Mouse (Mus musculus) kidney, postnatal 0 days (tissue): ENCODE measurements around the gene Rnf224. TPM values are rescaled to one million over a fixed set of nuclear protein-coding genes. Genes with fewer than 3 reads are reported as not detected.
"Not testable (repeated sequence)": the region's sequence is repeated elsewhere in the genome, so short reads cannot be mapped to it uniquely, and the experiment has no call there.

Experiments used
- ATAC-seq: fragments of 200-750 bp; cut with Nextera tagmentation; replicated peaks from 2 replicates; pipeline ENCODE4 v1.8.0; 2017; ENCODE audit warnings: low read depth, moderate number of reproducible peaks, moderate TSS enrichment, moderate library complexity; ENCODE audit not compliant: low FRiP score
- DNase-seq: peaks from one replicate; pipeline ENCODE4 v3.0.0-alpha.2; 2016; ENCODE audit warnings: low spot score
- H3K27ac ChIP-seq: fragments of 300-500 bp; sonication (generic); 2 replicates; pipeline ENCODE4 v1.5.1; 2014; ENCODE audit warnings: mild to moderate bottlenecking
- H3K27me3 ChIP-seq: fragments of 300-500 bp; sonication (generic); 2 replicates; pipeline ENCODE4 v1.6.1; 2014; ENCODE audit warnings: low read length, mixed read lengths; ENCODE audit not compliant: insufficient read depth
- H3K36me3 ChIP-seq: fragments of 300-500 bp; sonication (generic); 2 replicates; pipeline ENCODE4 v1.6.1; 2014; ENCODE audit warnings: low read length, mixed read lengths; ENCODE audit not compliant: insufficient read depth
- H3K4me1 ChIP-seq: fragments of 300-500 bp; sonication (generic); replicated peaks from 2 replicates; pipeline ENCODE4 v1.6.1; 2014; ENCODE audit warnings: antibody characterized with exemption, low read length, mixed read lengths; ENCODE audit not compliant: insufficient read depth
- H3K4me2 ChIP-seq: fragments of 300-500 bp; sonication (generic); 2 replicates; pipeline ENCODE4 v1.6.1; 2014; ENCODE audit warnings: mild to moderate bottlenecking, low read length, moderate library complexity, mixed read lengths
- H3K4me3 ChIP-seq: fragments of 300-500 bp; sonication (generic); replicated peaks from 2 replicates; pipeline ENCODE4 v1.5.1; 2014; ENCODE audit warnings: low read depth, low read length
- H3K9ac ChIP-seq: fragments of 300-500 bp; sonication (generic); 2 replicates; pipeline ENCODE4 v1.6.1; 2014; ENCODE audit warnings: low read depth, low read length
- H3K9me3 ChIP-seq: fragments of 300-500 bp; sonication (generic); replicated peaks from 2 replicates; pipeline ENCODE4 v1.6.1; 2016; ENCODE audit warnings: low read length, inconsistent platforms, mixed read lengths
- CTCF ChIP-seq: IDR thresholded peaks from 2 replicates; pipeline ENCODE4 v1.5.1; 2016; ENCODE audit warnings: antibody characterized with exemption, low read depth, mild to moderate bottlenecking, moderate library complexity
- WGBS: fragments of 180-500 bp; shearing (Covaris S2); extraction: QIAGEN DNeasy Blood & Tissue Kit; methylation state at CpG from one replicate; pipeline ENCODE4 v1.1.7; 2014; 5-methylcytosine and 5-hydroxymethylcytosine counted together
- polyA plus RNA-seq: library from polyadenylated mRNA; unstranded; fragments of >200 nt; fragmentation: Nextera tagmentation; extraction: Ambion mirVana; gene quantifications from 2 replicates; pipeline ENCODE4 v1.2.1, GENCODE M21; 2015

Gene Rnf224
- polyA plus RNA-seq, 1 experiment from 2014 or later: 0.16 TPM

- no peak for TF ChIP-seq CTCF
- Histone ChIP-seq H3K9ac (peak overlapping the region; percentile 75), H3K4me2 (peak overlapping the region; percentile 99), H3K27me3 (no peaks in the 10 kb centered on the region), H3K9me3 (no peaks in the 10 kb centered on the region), H3K4me1 (peaks cover 32% of the 10 kb centered on the region), H3K27ac (0 out of 2 replicates have a peak overlapping the region, but pooled peaks have one; percentile 43), H3K4me3 (peak overlapping the region; percentile 62; the same call in 1 of the 2 replicates), H3K36me3 (peaks cover 7% of the 10 kb centered on the region; the same call in 1 of the 2 replicates)
- no peak for ATAC-seq
- DNase-seq: no peak
- WGBS: 78% methylated on average over 5 of the region's 5 CpGs
Measured at GRCm38 (mm10) chr2:25264286-25264660, 27.7 kb upstream of the Rnf224 start.

GRCm38 (mm10) chr2:25263623-25264285 lies 27.2 kb upstream of the Rnf224 start:
- TF ChIP-seq CTCF: no peak
- no peaks in the 10 kb centered on the region for H3K27me3 ChIP-seq
- H3K27ac ChIP-seq: no peak overlapping the region
- H3K4me2 ChIP-seq: peak overlapping the region; percentile 99
- peak overlapping the region; percentile 75 for H3K9ac ChIP-seq
- DNase-seq: no peak
- H3K4me3 ChIP-seq: peak overlapping the region; percentile 62
- no peaks in the 10 kb centered on the region for H3K9me3 ChIP-seq
- 25% methylated on average over 12 of the region's 12 CpGs for WGBS
- H3K36me3 ChIP-seq: peaks cover 4% of the 10 kb centered on the region; the same call in 1 of the 2 replicates
- no peak for ATAC-seq
- peaks cover 32% of the 10 kb centered on the region for H3K4me1 ChIP-seq

DNA sequence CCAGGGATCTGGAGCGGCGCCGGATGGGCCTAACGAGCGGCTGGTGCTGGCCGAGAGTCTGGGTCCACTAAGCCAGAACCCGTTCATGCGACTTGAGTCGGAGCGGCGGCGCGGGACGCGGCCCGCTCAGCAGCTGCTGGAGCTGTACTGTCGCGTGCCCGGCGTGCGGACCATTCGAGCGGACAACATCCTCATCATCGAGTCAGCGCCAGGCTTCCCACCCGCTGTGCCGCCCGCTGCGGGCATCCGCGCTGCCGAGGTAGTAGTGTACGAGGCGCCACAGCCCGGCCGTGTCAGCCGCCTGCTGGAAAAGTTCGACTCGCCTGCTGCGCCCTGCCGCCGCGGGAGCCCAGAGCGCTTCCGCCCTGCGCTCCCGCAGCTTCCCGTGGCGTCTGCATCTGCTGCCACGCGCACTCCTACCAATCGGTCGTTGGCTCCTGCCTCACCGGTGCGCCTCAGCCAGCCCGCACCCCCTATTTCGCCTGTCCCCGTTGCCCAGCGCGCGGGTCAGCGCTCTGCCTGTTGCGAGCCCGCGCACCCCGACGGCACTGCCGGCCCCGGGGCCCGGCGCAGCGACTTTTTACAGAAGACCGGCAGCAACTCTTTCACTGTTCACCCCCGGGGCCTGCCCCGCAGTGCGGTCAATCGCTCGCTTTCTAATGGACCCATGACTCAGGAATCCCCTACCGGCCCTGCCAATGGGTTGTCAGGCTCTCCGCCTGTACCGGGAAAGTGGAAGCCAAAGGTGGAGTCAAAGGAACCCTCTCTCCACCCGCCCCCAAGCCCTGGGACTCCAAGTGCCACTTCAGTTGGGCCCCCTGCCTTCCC lies 26.4 kb upstream of the Rnf224 start:
- no peak for TF ChIP-seq CTCF
- WGBS: under 1% methylated on average over 78 of the region's 82 CpGs
- H3K4me3 ChIP-seq: peak overlapping the region; percentile 62
- peaks cover 32% of the 10 kb centered on the region for H3K4me1 ChIP-seq
- H3K27me3 ChIP-seq: no peaks in the 10 kb centered on the region
- no peak; the same call in 1 of the 2 replicates for ATAC-seq
- no peaks in the 10 kb centered on the region for H3K9me3 ChIP-seq
- H3K27ac ChIP-seq: peak overlapping the region; percentile 70
- DNase-seq: no peak
- peak overlapping the region; percentile 75 for H3K9ac ChIP-seq
- H3K4me2 ChIP-seq: peak overlapping the region; percentile 99
- H3K36me3 ChIP-seq: no peaks in the 10 kb centered on the region

DNA sequence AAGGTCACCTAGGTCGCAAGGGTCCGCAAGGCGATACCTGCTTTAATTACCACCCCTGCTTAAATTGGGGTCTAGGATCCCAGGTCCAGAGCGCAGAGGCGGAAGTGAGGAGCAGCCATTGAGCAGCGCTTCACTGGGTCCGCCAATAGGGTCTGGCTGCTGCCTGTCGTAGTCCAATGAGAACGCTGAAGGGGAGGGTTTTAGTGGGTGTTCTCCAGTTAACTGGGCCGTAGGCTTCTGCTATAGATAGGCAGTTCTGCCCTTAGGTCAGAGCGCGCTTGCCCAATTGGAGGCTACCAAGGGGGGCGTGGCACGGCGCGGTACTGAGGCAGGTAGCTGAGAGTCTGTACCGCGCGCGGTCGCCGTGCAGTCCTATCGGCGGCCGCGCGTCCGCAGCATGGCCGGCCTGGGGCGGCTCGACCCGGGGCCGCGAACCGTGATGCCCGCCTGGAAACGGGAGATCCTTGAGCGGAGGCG lies 25.7 kb upstream of the Rnf224 start, which contains the start of gene Tprn:
TSS of gene Tprn (plus strand) at position 328 of the 477 bp plus-strand sequence.
- peak; percentile 95 for ATAC-seq
- no peak for TF ChIP-seq CTCF
- WGBS: under 1% methylated on average over 39 of the region's 39 CpGs

DNA sequence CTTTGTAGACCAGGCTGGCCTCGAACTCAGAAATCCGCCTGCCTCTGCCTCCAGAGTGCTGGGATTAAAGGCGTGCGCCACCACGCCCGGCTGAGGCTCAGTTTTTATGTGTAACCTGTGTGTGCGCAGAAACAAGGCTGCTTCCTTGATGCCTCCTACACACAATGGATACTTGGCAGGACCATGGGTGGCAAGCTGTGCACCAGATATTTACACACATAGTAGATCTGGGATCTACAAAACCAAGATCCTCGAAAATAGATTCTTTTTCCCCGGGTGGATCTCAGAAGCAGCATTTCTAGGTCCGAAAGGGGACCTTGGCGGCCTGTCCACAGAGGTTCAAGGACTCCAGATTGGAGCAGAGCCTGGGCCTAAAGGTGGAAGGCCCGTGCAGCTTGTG lies 25.3 kb upstream of the Rnf224 start:
- Histone ChIP-seq H3K4me1 (peaks cover 31% of the 10 kb centered on the region), H3K27me3 (no peaks in the 10 kb centered on the region), H3K36me3 (no peaks in the 10 kb centered on the region), H3K4me3 (peak overlapping the region; percentile 62), H3K9ac (no peak overlapping the region; the same call in 1 of the 2 replicates), H3K4me2 (peak overlapping the region; percentile 99), H3K9me3 (no peaks in the 10 kb centered on the region), H3K27ac (peak overlapping the region; percentile 62; the same call in 1 of the 2 replicates)
- TF ChIP-seq CTCF: no peak
- DNase-seq (no peak), ATAC-seq (no peak)
- WGBS: 45% methylated on average over 12 of the region's 12 CpGs

More for the DNA sequence above, 25.7 kb upstream of the Rnf224 start, which contains the start of gene Tprn:
- Histone ChIP-seq H3K27me3 (no peaks in the 10 kb centered on the region), H3K4me2 (peak within 1 kb of the TSS; percentile 99), H3K27ac (peak within 1 kb of the TSS; percentile 70), H3K9ac (peak within 1 kb of the TSS; percentile 75), H3K36me3 (no peaks in the 10 kb centered on the region), H3K4me3 (peak within 1 kb of the TSS; percentile 62), H3K4me1 (peaks cover 32% of the 10 kb centered on the region), H3K9me3 (no peaks in the 10 kb centered on the region)
- DNase-seq: peak; percentile 99

- H3K9ac ChIP-seq: no peak overlapping the region
- H3K4me1 ChIP-seq: peaks cover 17% of the 10 kb centered on the region
- H3K9me3 ChIP-seq: no peaks in the 10 kb centered on the region
- no peak overlapping the region for H3K27ac ChIP-seq
- WGBS: 62% methylated on average over 2 of the region's 2 CpGs
- no peaks in the 10 kb centered on the region for H3K27me3 ChIP-seq
- no peak overlapping the region for H3K4me2 ChIP-seq
- DNase-seq (no peak), ATAC-seq (no peak)
- no peaks in the 10 kb centered on the region for H3K36me3 ChIP-seq
- TF ChIP-seq CTCF: peak; percentile 63
- no peak overlapping the region for H3K4me3 ChIP-seq
Measured at GRCm38 (mm10) chr2:25258887-25259286, 22.3 kb upstream of the Rnf224 start.

GRCm38 (mm10) chr2:25257250-25257649 lies 20.7 kb upstream of the Rnf224 start:
- not testable (repeated sequence) for DNase-seq
- 90% methylated on average over 5 of the region's 5 CpGs for WGBS

More at GRCm38 (mm10) chr2:25257250-25257649, 20.7 kb upstream of the Rnf224 start:
- not testable (repeated sequence) for H3K4me3 ChIP-seq, H3K4me2 ChIP-seq, H3K27me3 ChIP-seq, H3K4me1 ChIP-seq, H3K27ac ChIP-seq, H3K9ac ChIP-seq, H3K9me3 ChIP-seq, ATAC-seq, H3K36me3 ChIP-seq
